Mouse (Mus musculus): ENCODE measurements around the gene Zfp827. TPM values are rescaled to one million over a fixed set of nuclear protein-coding genes. Genes with fewer than 3 reads are reported as not detected.

The Zfp827 gene
- polyA plus RNA-seq, 1 experiment from 2014 or later: 5.5 TPM

- no peaks in the 10 kb centered on the region for H3K4me1 ChIP-seq (replicated peaks; ENCODE audit: control insufficient read depth, insufficient read depth, low read length)
- no peak overlapping the region for H3K4me3 ChIP-seq (ENCODE audit: low read length)
- no peak overlapping the region for H3K9ac ChIP-seq (ENCODE audit: low read length)
- no peaks in the 10 kb centered on the region for H3K27me3 ChIP-seq (ENCODE audit: control insufficient read depth, insufficient read depth, low read depth, low read length)
- H3K4me2 ChIP-seq (ENCODE audit: low read depth, low read length): no peak overlapping the region
- H3K9me3 ChIP-seq (ENCODE audit: control insufficient read depth, low read length): no peaks in the 10 kb centered on the region
- 81% methylated on average over 8 of the region's 8 CpGs for WGBS
- H3K36me3 ChIP-seq (ENCODE audit: control insufficient read depth, insufficient read depth, low read length): peaks cover 9% of the 10 kb centered on the region
- H3K27ac ChIP-seq (ENCODE audit: low read length): no peak overlapping the region
- no peak for ATAC-seq (ENCODE audit: low read depth)
Observed at GRCm38 (mm10) chr8:79140981-79141380, 112.7 kb downstream of the Zfp827 start.

GRCm38 (mm10) chr8:79141592-79141991 lies 113.4 kb downstream of the Zfp827 start:
- no peaks in the 10 kb centered on the region for H3K27me3 ChIP-seq (ENCODE audit: control insufficient read depth, insufficient read depth, low read depth, low read length)
- no peak overlapping the region for H3K4me3 ChIP-seq (ENCODE audit: low read length)
- ATAC-seq (ENCODE audit: low read depth): no peak
- H3K36me3 ChIP-seq (ENCODE audit: control insufficient read depth, insufficient read depth, low read length): peaks cover 5% of the 10 kb centered on the region
- H3K4me1 ChIP-seq (replicated peaks; ENCODE audit: control insufficient read depth, insufficient read depth, low read length): no peaks in the 10 kb centered on the region
- WGBS: 72% methylated on average over 11 of the region's 11 CpGs
- no peak overlapping the region for H3K9ac ChIP-seq (ENCODE audit: low read length)
- no peak overlapping the region for H3K27ac ChIP-seq (ENCODE audit: low read length)
- no peaks in the 10 kb centered on the region for H3K9me3 ChIP-seq (ENCODE audit: control insufficient read depth, low read length)
- no peak overlapping the region for H3K4me2 ChIP-seq (ENCODE audit: low read depth, low read length)

- H3K4me3 ChIP-seq (ENCODE audit: low read length): no peak overlapping the region
- 89% methylated on average over 3 of the region's 3 CpGs for WGBS
- H3K4me2 ChIP-seq (ENCODE audit: low read depth, low read length): no peak overlapping the region
- no peaks in the 10 kb centered on the region for H3K27me3 ChIP-seq (ENCODE audit: control insufficient read depth, insufficient read depth, low read depth, low read length)
- no peaks in the 10 kb centered on the region for H3K4me1 ChIP-seq (replicated peaks; ENCODE audit: control insufficient read depth, insufficient read depth, low read length)
- H3K9me3 ChIP-seq (ENCODE audit: control insufficient read depth, low read length): no peaks in the 10 kb centered on the region
- no peak overlapping the region for H3K9ac ChIP-seq (ENCODE audit: low read length)
- peaks cover 3% of the 10 kb centered on the region; the same call in 1 of the 2 replicates for H3K36me3 ChIP-seq (ENCODE audit: control insufficient read depth, insufficient read depth, low read length)
- no peak for ATAC-seq (ENCODE audit: low read depth)
- H3K27ac ChIP-seq (ENCODE audit: low read length): no peak overlapping the region
Observed at GRCm38 (mm10) chr8:79143729-79144128, 115.5 kb downstream of the Zfp827 start.

GRCm38 (mm10) chr8:79145210-79145609 lies 117.0 kb downstream of the Zfp827 start:
- no peaks in the 10 kb centered on the region for H3K27me3 ChIP-seq (ENCODE audit: control insufficient read depth, insufficient read depth, low read depth, low read length)
- H3K36me3 ChIP-seq (ENCODE audit: control insufficient read depth, insufficient read depth, low read length): peaks cover 3% of the 10 kb centered on the region; the same call in 1 of the 2 replicates
- no peaks in the 10 kb centered on the region for H3K4me1 ChIP-seq (replicated peaks; ENCODE audit: control insufficient read depth, insufficient read depth, low read length)
- H3K4me3 ChIP-seq (ENCODE audit: low read length): no peak overlapping the region
- no peak overlapping the region for H3K27ac ChIP-seq (ENCODE audit: low read length)
- 88% methylated on average over 8 of the region's 8 CpGs for WGBS
- no peaks in the 10 kb centered on the region for H3K9me3 ChIP-seq (ENCODE audit: control insufficient read depth, low read length)
- no peak overlapping the region for H3K4me2 ChIP-seq (ENCODE audit: low read depth, low read length)
- ATAC-seq (ENCODE audit: low read depth): no peak
- no peak overlapping the region for H3K9ac ChIP-seq (ENCODE audit: low read length)

- WGBS: 90% methylated on average over 10 of the region's 10 CpGs
Observed at GRCm38 (mm10) chr8:79145626-79146025, 117.4 kb downstream of the Zfp827 start.

GRCm38 (mm10) chr8:79148799-79149198 lies 120.6 kb downstream of the Zfp827 start:
- no peaks in the 10 kb centered on the region for H3K4me1 ChIP-seq (replicated peaks; ENCODE audit: control insufficient read depth, insufficient read depth, low read length)
- ATAC-seq (ENCODE audit: low read depth): no peak
- no peaks in the 10 kb centered on the region for H3K27me3 ChIP-seq (ENCODE audit: control insufficient read depth, insufficient read depth, low read depth, low read length)
- H3K27ac ChIP-seq (ENCODE audit: low read length): no peak overlapping the region
- H3K9me3 ChIP-seq (ENCODE audit: control insufficient read depth, low read length): no peaks in the 10 kb centered on the region
- H3K9ac ChIP-seq (ENCODE audit: low read length): no peak overlapping the region
- no peak overlapping the region for H3K4me2 ChIP-seq (ENCODE audit: low read depth, low read length)
- no peak overlapping the region for H3K4me3 ChIP-seq (ENCODE audit: low read length)
- 78% methylated on average over 10 of the region's 10 CpGs for WGBS
- H3K36me3 ChIP-seq (ENCODE audit: control insufficient read depth, insufficient read depth, low read length): no peaks in the 10 kb centered on the region

More at GRCm38 (mm10) chr8:79145626-79146025, 117.4 kb downstream of the Zfp827 start:
- Histone ChIP-seq H3K4me2 (ENCODE audit: low read depth, low read length) (no peak overlapping the region), H3K27me3 (ENCODE audit: control insufficient read depth, insufficient read depth, low read depth, low read length) (no peaks in the 10 kb centered on the region), H3K4me1 (replicated peaks; ENCODE audit: control insufficient read depth, insufficient read depth, low read length) (no peaks in the 10 kb centered on the region), H3K27ac (ENCODE audit: low read length) (no peak overlapping the region), H3K9ac (ENCODE audit: low read length) (no peak overlapping the region), H3K4me3 (ENCODE audit: low read length) (no peak overlapping the region), H3K36me3 (ENCODE audit: control insufficient read depth, insufficient read depth, low read length) (peaks cover 3% of the 10 kb centered on the region; the same call in 1 of the 2 replicates), H3K9me3 (ENCODE audit: control insufficient read depth, low read length) (no peaks in the 10 kb centered on the region)
- no peak for ATAC-seq (ENCODE audit: low read depth)

- Histone ChIP-seq H3K4me2 (ENCODE audit: low read depth, low read length) (no peak overlapping the region), H3K4me1 (replicated peaks; ENCODE audit: control insufficient read depth, insufficient read depth, low read length) (no peaks in the 10 kb centered on the region), H3K9me3 (ENCODE audit: control insufficient read depth, low read length) (no peaks in the 10 kb centered on the region), H3K4me3 (ENCODE audit: low read length) (no peak overlapping the region), H3K9ac (ENCODE audit: low read length) (no peak overlapping the region), H3K27ac (ENCODE audit: low read length) (no peak overlapping the region), H3K36me3 (ENCODE audit: control insufficient read depth, insufficient read depth, low read length) (no peaks in the 10 kb centered on the region; the same call in 1 of the 2 replicates), H3K27me3 (ENCODE audit: control insufficient read depth, insufficient read depth, low read depth, low read length) (no peaks in the 10 kb centered on the region)
- 91% methylated on average over 10 of the region's 10 CpGs for WGBS
- ATAC-seq (ENCODE audit: low read depth): no peak
Observed at GRCm38 (mm10) chr8:79149880-79150279, 121.6 kb downstream of the Zfp827 start.

GRCm38 (mm10) chr8:79150544-79151192 lies 122.4 kb downstream of the Zfp827 start:
- ATAC-seq (ENCODE audit: low read depth): no peak
- WGBS: 62% methylated on average over 11 of the region's 11 CpGs
- H3K36me3 ChIP-seq (ENCODE audit: control insufficient read depth, insufficient read depth, low read length): no peaks in the 10 kb centered on the region; the same call in 1 of the 2 replicates
- H3K4me1 ChIP-seq (replicated peaks; ENCODE audit: control insufficient read depth, insufficient read depth, low read length): no peaks in the 10 kb centered on the region
- H3K4me3 ChIP-seq (ENCODE audit: low read length): no peak overlapping the region
- no peak overlapping the region for H3K27ac ChIP-seq (ENCODE audit: low read length)
- H3K9ac ChIP-seq (ENCODE audit: low read length): no peak overlapping the region
- no peaks in the 10 kb centered on the region for H3K27me3 ChIP-seq (ENCODE audit: control insufficient read depth, insufficient read depth, low read depth, low read length)
- no peak overlapping the region for H3K4me2 ChIP-seq (ENCODE audit: low read depth, low read length)
- no peaks in the 10 kb centered on the region for H3K9me3 ChIP-seq (ENCODE audit: control insufficient read depth, low read length)

GRCm38 (mm10) chr8:79151644-79152043 lies 123.4 kb downstream of the Zfp827 start:
- Histone ChIP-seq H3K27ac (ENCODE audit: low read length) (no peak overlapping the region), H3K9ac (ENCODE audit: low read length) (no peak overlapping the region), H3K36me3 (ENCODE audit: control insufficient read depth, insufficient read depth, low read length) (no peaks in the 10 kb centered on the region; the same call in 1 of the 2 replicates), H3K4me3 (ENCODE audit: low read length) (no peak overlapping the region), H3K9me3 (ENCODE audit: control insufficient read depth, low read length) (no peaks in the 10 kb centered on the region), H3K4me2 (ENCODE audit: low read depth, low read length) (no peak overlapping the region), H3K4me1 (replicated peaks; ENCODE audit: control insufficient read depth, insufficient read depth, low read length) (no peaks in the 10 kb centered on the region), H3K27me3 (ENCODE audit: control insufficient read depth, insufficient read depth, low read depth, low read length) (no peaks in the 10 kb centered on the region)
- no peak for ATAC-seq (ENCODE audit: low read depth)
- WGBS: 93% methylated on average over 4 of the region's 4 CpGs

Data from lung, embryonic 16.5 days (tissue).